11 mouse cellular contexts compared by ENCODE assay signal in genomic region chr14:25478257-25478656, GRCm38 (mm10). TPM values are rescaled to one million over a fixed set of nuclear protein-coding genes. Genes with fewer than 3 reads are reported as not detected.
A peak's percentile ranks its signal among the peaks of the same experiment; 100 is the strongest.
DNase-seq lines count a peak whose midpoint lies in the region; ATAC-seq and TF ChIP-seq lines count a peak whose summit lies in the region.
"Had no signal": no experiment of that assay in that cellular context is flagged by ENCODE, and none has a peak within 500 bp of the region (broad histone marks: within the 10 kb centered on the region; RNA-seq: fewer than 3 reads in every experiment).

No protein-coding gene starts in this region.

- no peak overlapping the region for H3K4me3 ChIP-seq in heart, embryonic 15.5 days
- H3K4me3 ChIP-seq in heart, embryonic 11.5 days (ENCODE audit: low read depth, low read length), result no peak overlapping the region
- H3K4me3 ChIP-seq in ES-E14 (ENCODE audit: insufficient read depth in 1 of 2, low read depth in 1 of 2, low read length in 2 of 2, poor library complexity in 1 of 2, severe bottlenecking in 1 of 2), result no peak overlapping the region
- H3K4me3 ChIP-seq in forebrain, embryonic 15.5 days, result no peak overlapping the region
- no peak overlapping the region for H3K4me3 ChIP-seq in midbrain, embryonic 13.5 days (replicated peaks)

- ATAC-seq in heart, embryonic 15.5 days (replicated peaks; ENCODE audit: insufficient number of reproducible peaks, insufficient read depth, low FRiP score, low read depth), result no peak
- ATAC-seq in heart, embryonic 11.5 days (replicated peaks; ENCODE audit: insufficient number of reproducible peaks, low FRiP score, low TSS enrichment), result no peak
- peak; percentile 26; the same call in 1 of the 2 replicates for ATAC-seq in forebrain, embryonic 15.5 days (replicated peaks)
- ATAC-seq in midbrain, embryonic 13.5 days, result no peak
- ATAC-seq in CD4-positive, CD25-positive, alpha-beta regulatory T cell, adult 4 months, result no peak
- ATAC-seq in activated CD4-positive, CD25-positive, alpha-beta regulatory T cell, adult 4 months, result no peak

- peaks cover 99% of the 10 kb centered on the region for H3K4me1 ChIP-seq in heart, embryonic 15.5 days (replicated peaks)
- H3K4me1 ChIP-seq in heart, embryonic 11.5 days (ENCODE audit: control insufficient read depth, insufficient read depth, low read length), result peaks cover 90% of the 10 kb centered on the region
- H3K4me1 ChIP-seq in ES-E14 (ENCODE audit: control insufficient read depth in 2 of 2, insufficient read depth in 2 of 2, low read length in 2 of 2, poor library complexity in 1 of 2), result peaks cover 0 to 6% of the 10 kb centered on the region in 2 experiments; a peak in 1 of 4 replicates
- H3K4me1 ChIP-seq in forebrain, embryonic 15.5 days, result peaks cover 99% of the 10 kb centered on the region
- H3K4me1 ChIP-seq in midbrain, embryonic 13.5 days (replicated peaks), result peaks cover 100% of the 10 kb centered on the region

- 83% methylated on average over 5 of the region's 5 CpGs for WGBS in heart, embryonic 15.5 days
- 83% methylated on average over 5 of the region's 5 CpGs for WGBS in heart, embryonic 11.5 days (ENCODE audit: insufficient replicate concordance)
- WGBS in forebrain, embryonic 15.5 days, result 48% methylated on average over 5 of the region's 5 CpGs
- 46% methylated on average over 5 of the region's 5 CpGs for WGBS in midbrain, embryonic 13.5 days

- H3K36me3 ChIP-seq in heart, embryonic 15.5 days, result no peaks in the 10 kb centered on the region
- no peaks in the 10 kb centered on the region for H3K36me3 ChIP-seq in heart, embryonic 11.5 days (ENCODE audit: control insufficient read depth, insufficient read depth, low read length)
- no peaks in the 10 kb centered on the region for H3K36me3 ChIP-seq in ES-E14 (ENCODE audit: control insufficient read depth, insufficient read depth, low read length, poor library complexity, severe bottlenecking)
- no peaks in the 10 kb centered on the region for H3K36me3 ChIP-seq in forebrain, embryonic 15.5 days
- H3K36me3 ChIP-seq in midbrain, embryonic 13.5 days, result peaks cover 4% of the 10 kb centered on the region; the same call in 1 of the 2 replicates

- H3K27ac ChIP-seq in heart, embryonic 15.5 days, result peak overlapping the region; percentile 92; the same call in 1 of the 2 replicates
- no peak overlapping the region; the same call in 1 of the 2 replicates for H3K27ac ChIP-seq in heart, embryonic 11.5 days (ENCODE audit: low read depth, low read length)
- peak overlapping the region; percentile 20; the same call in 1 of the 2 replicates for H3K27ac ChIP-seq in ES-E14 (ENCODE audit: insufficient read depth, low read depth, low read length, poor library complexity, severe bottlenecking)
- H3K27ac ChIP-seq in forebrain, embryonic 15.5 days (replicated peaks), result peak overlapping the region; percentile 90
- peak overlapping the region; percentile 78 for H3K27ac ChIP-seq in midbrain, embryonic 13.5 days

- H3K27me3 ChIP-seq in heart, embryonic 15.5 days, result no peaks in the 10 kb centered on the region
- no peaks in the 10 kb centered on the region for H3K27me3 ChIP-seq in heart, embryonic 11.5 days (ENCODE audit: control insufficient read depth, insufficient read depth, low read length)
- no peaks in the 10 kb centered on the region for H3K27me3 ChIP-seq in forebrain, embryonic 15.5 days
- H3K27me3 ChIP-seq in midbrain, embryonic 13.5 days, result no peaks in the 10 kb centered on the region

- H3K4me2 ChIP-seq in heart, embryonic 15.5 days, result no peak overlapping the region
- H3K4me2 ChIP-seq in heart, embryonic 11.5 days, result no peak overlapping the region
- no peak overlapping the region for H3K4me2 ChIP-seq in forebrain, embryonic 15.5 days (replicated peaks)
- H3K4me2 ChIP-seq in midbrain, embryonic 13.5 days (replicated peaks), result no peak overlapping the region
- H3K4me2 ChIP-seq: lung, embryonic 14.5 days had no signal

- in situ Hi-C loops in ES-E14 (cut with MboI; ENCODE audit: low sequenced_read_pairs in 2 of 2, unreplicated experiment in 2 of 2), result no loop called here

- no peaks in the 10 kb centered on the region for H3K9me3 ChIP-seq in heart, embryonic 15.5 days (replicated peaks)
- H3K9me3 ChIP-seq in heart, embryonic 11.5 days (replicated peaks; ENCODE audit: control insufficient read depth, low read length), result no peaks in the 10 kb centered on the region
- no peaks in the 10 kb centered on the region for H3K9me3 ChIP-seq in ES-E14 (ENCODE audit: control insufficient read depth, insufficient read depth, low read depth, low read length)
- no peaks in the 10 kb centered on the region for H3K9me3 ChIP-seq in forebrain, embryonic 15.5 days
- H3K9me3 ChIP-seq in midbrain, embryonic 13.5 days, result no peaks in the 10 kb centered on the region

- H3K9ac ChIP-seq in heart, embryonic 15.5 days, result no peak overlapping the region
- H3K9ac ChIP-seq in heart, embryonic 11.5 days (ENCODE audit: low read depth, low read length), result no peak overlapping the region
- no peak overlapping the region for H3K9ac ChIP-seq in ES-E14 (ENCODE audit: insufficient read depth, low read depth, low read length, poor library complexity, severe bottlenecking)
- H3K9ac ChIP-seq in forebrain, embryonic 15.5 days (replicated peaks), result peak overlapping the region; percentile 18; the same call in 1 of the 2 replicates
- H3K9ac ChIP-seq in midbrain, embryonic 13.5 days (replicated peaks), result peak overlapping the region; percentile 3; the same call in 1 of the 2 replicates
- H3K9ac ChIP-seq: lung, embryonic 14.5 days had no signal

- no peak for DNase-seq in ES-E14 (ENCODE audit: low read depth, low spot score)
- DNase-seq: adrenal gland, adult 2 months; kidney, postnatal 25 days; lung, embryonic 14.5 days; right cerebral cortex, postnatal 14 days had no signal

TF ChIP-seq in ES-E14, 5 proteins besides CTCF, POLR2A, EP300 and RAD21:
- TF ChIP-seq ZC3H11A (IDR thresholded peaks at IDR 0.05; ENCODE audit: borderline replicate concordance, low read depth, low read length) (no peak), CHD2 (IDR thresholded peaks at IDR 0.05; ENCODE audit: low read depth, low read length) (no peak), MAFK (IDR thresholded peaks at IDR 0.05; ENCODE audit: insufficient read depth, low read depth, low read length) (no peak), ZNF384 (IDR thresholded peaks at IDR 0.05; ENCODE audit: low read depth, low read length) (no peak), HCFC1 (IDR thresholded peaks at IDR 0.05; ENCODE audit: borderline replicate concordance, insufficient read depth, low read length) (no peak)

RNA-seq across cellular contexts. Expression of gene Zmiz1, which starts 19.3 kb away (rescaled TPM):
- polyA plus RNA-seq in heart, embryonic 15.5 days (2015; fragmentation: Nextera tagmentation; extraction: Ambion mirVana), result 22.1 and 26.2 TPM in 2 replicates
- polyA plus RNA-seq in heart, embryonic 11.5 days (2014; fragmentation: Nextera tagmentation; extraction: Ambion mirVana), result 34.9 and 36.2 TPM in 2 replicates
- total RNA-seq in ES-E14 (2012; rRNA removed), result 10.5 and 16.9 TPM in 2 replicates
- polyA plus RNA-seq in forebrain, embryonic 15.5 days (2015; fragmentation: Nextera tagmentation; extraction: Ambion mirVana), result 57.5 and 63.9 TPM in 2 replicates
- polyA plus RNA-seq in midbrain, embryonic 13.5 days (2015; fragmentation: Nextera tagmentation; extraction: Ambion mirVana), result 68.8 and 80.3 TPM in 2 replicates
- 10 to 100 TPM; 21.2 to 34.3 TPM for polyA plus RNA-seq in CD4-positive, CD25-positive, alpha-beta regulatory T cell, adult 4 months (2017; shearing (Covaris generic))
- 10 to 100 TPM; 23.8 to 27.9 TPM for polyA plus RNA-seq in activated CD4-positive, CD25-positive, alpha-beta regulatory T cell, adult 4 months (2017; shearing (Covaris generic))

Comparison
In these comparisons a context has a peak if more than half of its experiments do, and no peak if none do; other contexts are left out.
1. H3K9ac ChIP-seq: peak in forebrain, embryonic 15.5 days (single experiment) and midbrain, embryonic 13.5 days (single experiment); none in heart, embryonic 15.5 days (single experiment), heart, embryonic 11.5 days (single experiment) and ES-E14 (single experiment).